ENCODE assay signal across 7 mouse cellular contexts in the genomic region with DNA sequence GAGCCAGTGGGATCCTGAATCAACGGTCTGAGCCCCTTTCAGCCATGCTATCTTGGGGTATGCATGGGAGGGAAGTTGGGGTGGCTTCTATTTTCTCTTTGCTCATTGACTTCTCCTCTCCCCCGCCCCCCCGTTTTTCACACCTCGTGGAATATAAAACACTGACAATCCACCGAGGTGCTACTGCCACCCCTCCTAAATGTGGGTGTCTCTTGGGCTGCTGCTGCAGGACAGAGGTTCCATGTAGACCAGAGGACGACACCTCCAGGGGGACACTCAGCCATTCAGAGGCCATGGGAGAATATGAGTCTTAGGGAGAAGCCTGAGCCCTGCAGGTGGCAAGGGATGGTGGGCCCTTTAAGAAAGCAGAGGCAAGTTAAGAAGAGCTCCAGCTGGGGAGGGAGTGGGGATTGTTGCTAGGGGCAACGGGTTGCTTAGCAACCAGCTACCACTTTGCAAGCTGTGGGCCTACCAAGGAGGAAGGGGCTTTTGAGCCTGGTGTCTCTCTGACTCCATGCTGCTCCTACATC. TPM values are rescaled to one million over a fixed set of nuclear protein-coding genes. Genes with fewer than 3 reads are reported as not detected.
DNase-seq lines count a peak whose midpoint lies in the region; ATAC-seq lines count a peak whose summit lies in the region.

No protein-coding gene starts in this region.

- ATAC-seq in inflammation-experienced regulatory T-cells, adult 6 months, result no peak

- DNase-seq in embryo, embryonic 9.5 days (ENCODE audit: extremely low spot score), result peak; percentile 73
- DNase-seq in frontal cortex, adult 2 months (ENCODE audit: extremely low spot score in 1 of 2, low spot score in 1 of 2), result peak; percentile 73 to 79
- DNase-seq in left cerebral cortex, postnatal 14 days (ENCODE audit: low spot score in 2 of 2), result peak; percentile 86 to 94
- peak; percentile 51 for DNase-seq in retina, postnatal 7 days (ENCODE audit: low read depth, low spot score)
- no peak for DNase-seq in adrenal gland, postnatal 10 days
- DNase-seq in cerebellum, adult 11-12 months, result no peak

- intact Hi-C loops in left cerebral cortex, postnatal 14 days (cut with DNase I), result loop anchor here (5.0 kb wide), 1 partner anchor 48 kb away; a partner anchor contains a TSS

RNA-seq across cellular contexts. Expression of a gene that starts 5.5 kb away (rescaled TPM):
- polyA plus RNA-seq in frontal cortex, adult 2 months (2012; rRNA removed), result 201 and 208 TPM in 2 replicates
- 100 to 1,000 TPM; 152 to 156 TPM for total RNA-seq in left cerebral cortex, postnatal 14 days (2021)
- polyA plus RNA-seq in inflammation-experienced regulatory T-cells, adult 6 months (2017; shearing (Covaris generic)), result 10 to 100 TPM; 37.6 to 66.4 (median 54.3) TPM
- total RNA-seq in adrenal gland, postnatal 10 days (2021), result 1 to 10 TPM; 4.8 to 8.4 TPM

RNA-seq across cellular contexts. Expression of a gene that starts 18.4 kb away (rescaled TPM):
- 0.71 and 1.0 TPM in 2 replicates for polyA plus RNA-seq in frontal cortex, adult 2 months (2012; rRNA removed)
- total RNA-seq in left cerebral cortex, postnatal 14 days (2021), result under 1 TPM; 0.44 to 0.49 TPM
- 1 to 10 TPM; 2.8 to 5.6 (median 4.3) TPM for polyA plus RNA-seq in inflammation-experienced regulatory T-cells, adult 6 months (2017; shearing (Covaris generic))
- 1 to 10 TPM; 6.4 to 6.7 TPM for total RNA-seq in adrenal gland, postnatal 10 days (2021)

RNA-seq across cellular contexts. Expression of a gene that starts 31.0 kb away (rescaled TPM):
- polyA plus RNA-seq in frontal cortex, adult 2 months (2012; rRNA removed), result 1.4 and 1.8 TPM in 2 replicates
- 1 to 10 TPM; 1.8 to 2.8 TPM for total RNA-seq in left cerebral cortex, postnatal 14 days (2021)
- polyA plus RNA-seq in inflammation-experienced regulatory T-cells, adult 6 months (2017; shearing (Covaris generic)), result 10 to 100 TPM; 11.7 to 25.4 (median 22.8) TPM
- 10 to 100 TPM in 1 of 2 experiments, 1 to 10 TPM in 1; 7.3 to 10.8 TPM for total RNA-seq in adrenal gland, postnatal 10 days (2021)

RNA-seq across cellular contexts. Expression of a gene that starts 43.9 kb away (rescaled TPM):
- 5.6 and 5.7 TPM in 2 replicates for polyA plus RNA-seq in frontal cortex, adult 2 months (2012; rRNA removed)
- total RNA-seq in left cerebral cortex, postnatal 14 days (2021), result 1 to 10 TPM; 5.6 to 6.4 TPM
- 10 to 100 TPM; 18.9 to 30.3 (median 22.5) TPM for polyA plus RNA-seq in inflammation-experienced regulatory T-cells, adult 6 months (2017; shearing (Covaris generic))
- 10 to 100 TPM; 18.5 to 25.9 TPM for total RNA-seq in adrenal gland, postnatal 10 days (2021)

RNA-seq across cellular contexts. Expression of a gene that starts 48.4 kb away (rescaled TPM):
- polyA plus RNA-seq in frontal cortex, adult 2 months (2012; rRNA removed), result 172 and 176 TPM in 2 replicates
- total RNA-seq in left cerebral cortex, postnatal 14 days (2021), result 100 to 1,000 TPM; 299 to 337 TPM
- under 1 TPM; 0.42 to 0.67 (median 0.54) TPM for polyA plus RNA-seq in inflammation-experienced regulatory T-cells, adult 6 months (2017; shearing (Covaris generic))
- total RNA-seq in adrenal gland, postnatal 10 days (2021), result 1 to 10 TPM; 3.8 to 7.1 TPM

Comparison
In these comparisons a context has a peak if more than half of its experiments do, and no peak if none do; other contexts are left out.
1. DNase-seq: peak in embryo, embryonic 9.5 days (single experiment), frontal cortex, adult 2 months (2 of 2), left cerebral cortex, postnatal 14 days (2 of 2) and retina, postnatal 7 days (single experiment); none in adrenal gland, postnatal 10 days (single experiment) and cerebellum, adult 11-12 months (single experiment).
2. RNA of a gene that starts 5.5 kb away (total RNA-seq): 152 to 156 TPM in left cerebral cortex, postnatal 14 days; 4.8 to 8.4 TPM in adrenal gland, postnatal 10 days; every median in the first group is over 10 times any median in the second.
3. RNA of a gene that starts 18.4 kb away (total RNA-seq): 6.4 to 6.7 TPM in adrenal gland, postnatal 10 days; 0.44 to 0.49 TPM in left cerebral cortex, postnatal 14 days; every median in the first group is over 4 times any median in the second.